Mouse (Mus musculus): ENCODE data around the gene 4930402H24Rik.

Gene 4930402H24Rik

GRCm38 (mm10) chr2:130731855-130732254, 174.4 kb downstream of the 4930402H24Rik start:
- no peak for DNase-seq (ENCODE audit: low read depth, low spot score)

- no peak for DNase-seq (ENCODE audit: low read depth, low spot score)
Measured at GRCm38 (mm10) chr2:130730746-130731145, 175.5 kb downstream of the 4930402H24Rik start.

GRCm38 (mm10) chr2:130728906-130729585, 177.2 kb downstream of the 4930402H24Rik start:
- no peak for DNase-seq (ENCODE audit: low read depth, low spot score)

- DNase-seq (ENCODE audit: low read depth, low spot score): no peak
Measured at GRCm38 (mm10) chr2:130727752-130728151, 178.5 kb downstream of the 4930402H24Rik start.

GRCm38 (mm10) chr2:130724369-130724768, 181.8 kb downstream of the 4930402H24Rik start:
- no peak for DNase-seq (ENCODE audit: low read depth, low spot score)

GRCm38 (mm10) chr2:130717951-130718350, 188.3 kb downstream of the 4930402H24Rik start:
- DNase-seq (ENCODE audit: low read depth, low spot score): no peak

GRCm38 (mm10) chr2:130707057-130707456, 199.1 kb downstream of the 4930402H24Rik start:
- peak; percentile 38 for DNase-seq (ENCODE audit: low read depth, low spot score)

- DNase-seq (ENCODE audit: low read depth, low spot score): no peak
Measured at GRCm38 (mm10) chr2:130706602-130707001, 199.6 kb downstream of the 4930402H24Rik start.

- no peak for DNase-seq (ENCODE audit: low read depth, low spot score)
Measured at GRCm38 (mm10) chr2:130705178-130705577, 201.0 kb downstream of the 4930402H24Rik start.

- no peak for DNase-seq (ENCODE audit: low read depth, low spot score)
Measured at GRCm38 (mm10) chr2:130704040-130705001, 201.9 kb downstream of the 4930402H24Rik start.

GRCm38 (mm10) chr2:130697821-130698266, 208.4 kb downstream of the 4930402H24Rik start:
- no peak for DNase-seq (ENCODE audit: low read depth, low spot score)

GRCm38 (mm10) chr2:130697153-130697810, 208.9 kb downstream of the 4930402H24Rik start, which contains the start of gene Slc4a11:
Gene Slc4a11, minus strand, starts transcription at chr2:130697519.
- peak; percentile 66 for DNase-seq (ENCODE audit: low read depth, low spot score)

- no peak for DNase-seq (ENCODE audit: low read depth, low spot score)
Measured at GRCm38 (mm10) chr2:130696700-130697152, 209.5 kb downstream of the 4930402H24Rik start.

GRCm38 (mm10) chr2:130693563-130693962, 212.6 kb downstream of the 4930402H24Rik start:
- no peak for DNase-seq (ENCODE audit: low read depth, low spot score)

- DNase-seq (ENCODE audit: low read depth, low spot score): no peak
Measured at GRCm38 (mm10) chr2:130689011-130689410, 217.2 kb downstream of the 4930402H24Rik start.

GRCm38 (mm10) chr2:130685426-130685825, 220.8 kb downstream of the 4930402H24Rik start:
- no peak for DNase-seq (ENCODE audit: low read depth, low spot score)

- no peak for DNase-seq (ENCODE audit: low read depth, low spot score)
Measured at GRCm38 (mm10) chr2:130681531-130681930, 224.7 kb downstream of the 4930402H24Rik start.

GRCm38 (mm10) chr2:130679899-130680298, 226.3 kb downstream of the 4930402H24Rik start:
- no peak for DNase-seq (ENCODE audit: low read depth, low spot score)

GRCm38 (mm10) chr2:130679154-130679553, 227.1 kb downstream of the 4930402H24Rik start:
- no peak for DNase-seq (ENCODE audit: low read depth, low spot score)

- DNase-seq (ENCODE audit: low read depth, low spot score): no peak
Measured at GRCm38 (mm10) chr2:130677211-130677610, 229.0 kb downstream of the 4930402H24Rik start.

- DNase-seq (ENCODE audit: low read depth, low spot score): peak; percentile 95
Measured at GRCm38 (mm10) chr2:130667559-130667958, 238.6 kb downstream of the 4930402H24Rik start, which contains the start of gene Itpa. Gene Itpa, plus strand, starts transcription at chr2:130667610.

Data from A20 (cell line).